Mouse (Mus musculus) inflammation-experienced regulatory T-cells, adult 16 weeks (primary cell): ENCODE measurements around the gene Olfr846. TPM values are rescaled to one million over a fixed set of nuclear protein-coding genes. Genes with fewer than 3 reads are reported as not detected.

ENCODE experiments used
- polyA plus RNA-seq: library from polyadenylated mRNA; unstranded; fragments of 100-300 nt; shearing (Covaris generic); gene quantifications from one replicate; pipeline ENCODE4 v1.2.1, GENCODE M21; 2017

The Olfr846 gene
- polyA plus RNA-seq, result not detected

GRCm38 (mm10) chr9:19363905-19364304 lies at the start of gene Olfr846:
Gene Olfr846, minus strand, starts transcription at chr9:19364005.

GRCm38 (mm10) chr9:19378569-19378968 lies 14.8 kb upstream of the Olfr846 start, which contains the start of gene Olfr847:
Gene Olfr847, minus strand, starts transcription at chr9:19378669.

GRCm38 (mm10) chr9:19336157-19336556 lies 27.6 kb downstream of the Olfr846 start, which contains the start of gene Olfr845:
Gene Olfr845, plus strand, starts transcription at chr9:19336457.

GRCm38 (mm10) chr9:19316047-19316446 lies 47.8 kb downstream of the Olfr846 start, which contains the start of gene Olfr844:
Gene Olfr844, plus strand, starts transcription at chr9:19316347.

Other genes with a start within 250 kb of the Olfr846 start
- gene Olfr836, start 243.6 kb downstream of the Olfr846 start, polyA plus RNA-seq, result not detected
- not detected for gene Olfr837, start 227.7 kb downstream of the Olfr846 start, polyA plus RNA-seq
- not detected for gene Olfr839-ps1, start 186.7 kb downstream of the Olfr846 start, polyA plus RNA-seq
- gene Olfr843, start 112.0 kb downstream of the Olfr846 start, polyA plus RNA-seq, result not detected
- not detected for gene Olfr844, start 47.7 kb downstream of the Olfr846 start, polyA plus RNA-seq
- gene Olfr845, start 27.5 kb downstream of the Olfr846 start, polyA plus RNA-seq, result not detected
- gene Olfr847, start 14.7 kb upstream of the Olfr846 start, polyA plus RNA-seq, result not detected
- not detected for gene Olfr849, start 76.3 kb upstream of the Olfr846 start, polyA plus RNA-seq
- not detected for gene Olfr850, start 114.2 kb upstream of the Olfr846 start, polyA plus RNA-seq
- not detected for gene Olfr851, start 129.3 kb upstream of the Olfr846 start, polyA plus RNA-seq
- gene Olfr853, start 177.1 kb upstream of the Olfr846 start, polyA plus RNA-seq, result not detected
- not detected for gene Olfr854, start 203.4 kb upstream of the Olfr846 start, polyA plus RNA-seq
- not detected for gene Olfr855, start 218.6 kb upstream of the Olfr846 start, polyA plus RNA-seq